Mouse (Mus musculus) cerebellum, adult (tissue): ENCODE results near the gene Cyp46a1.

Source experiments
- ATAC-seq: cut with Nextera tagmentation; 2 replicates; pipeline ENCODE4 v1.9.2; 2017; ENCODE audit warnings: mild to moderate bottlenecking, moderate library complexity, mixed read lengths; ENCODE audit not compliant: insufficient number of reproducible peaks, low FRiP score, low TSS enrichment

Cyp46a1 gene

DNA sequence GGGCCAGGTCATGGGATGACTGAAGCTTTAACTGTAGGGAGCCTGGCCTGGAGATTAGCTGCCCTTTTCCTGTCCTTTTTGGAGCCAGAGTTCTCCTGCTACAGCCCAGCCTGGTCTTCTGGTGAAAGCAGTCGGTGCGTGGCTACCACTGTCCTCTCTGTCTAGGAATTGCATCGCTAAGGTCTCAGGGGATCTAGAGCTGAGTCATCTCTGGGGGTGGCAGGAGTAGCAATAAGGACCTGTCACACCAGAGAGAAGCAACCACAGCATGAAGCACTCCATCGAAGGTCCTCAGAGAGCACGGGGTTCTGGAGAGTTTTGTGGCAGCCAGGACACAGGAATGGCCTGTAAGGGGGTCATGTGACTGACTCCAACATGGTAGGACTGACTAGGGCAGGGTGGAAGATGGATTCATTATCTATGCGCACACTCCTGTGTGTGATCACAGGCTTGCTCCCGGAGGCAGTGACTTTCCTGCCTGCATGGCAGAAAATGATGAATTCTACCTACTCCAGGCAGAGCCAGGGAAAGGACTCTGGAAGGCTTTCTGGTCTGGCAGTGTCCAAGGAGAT lies 23.6 kb upstream of the Cyp46a1 start:
- ATAC-seq: no peak

DNA sequence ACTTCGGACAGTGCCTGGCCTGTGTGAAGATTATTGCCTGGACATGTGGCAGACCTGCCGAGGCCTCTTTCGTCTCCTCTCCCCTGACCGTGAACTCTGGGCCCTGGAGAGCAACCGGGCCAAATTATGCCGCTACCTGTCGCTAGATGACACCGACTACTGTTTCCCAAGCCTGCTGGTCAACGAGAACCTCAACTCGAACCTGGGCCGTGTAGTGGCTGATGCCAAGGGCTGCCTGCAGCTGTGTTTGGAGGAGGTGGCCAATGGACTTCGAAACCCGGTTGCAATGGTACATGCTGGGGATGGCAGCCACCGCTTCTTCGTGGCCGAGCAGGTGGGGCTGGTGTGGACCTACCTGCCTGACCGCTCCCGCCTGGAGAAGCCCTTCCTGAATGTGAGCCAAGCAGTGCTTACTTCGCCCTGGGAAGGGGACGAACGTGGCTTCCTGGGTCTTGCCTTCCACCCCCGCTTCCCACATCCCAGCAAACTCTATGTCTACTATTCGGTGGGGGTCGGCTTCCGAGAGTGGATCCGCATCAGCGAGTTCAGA lies 22.4 kb upstream of the Cyp46a1 start:
- ATAC-seq: no peak

DNA sequence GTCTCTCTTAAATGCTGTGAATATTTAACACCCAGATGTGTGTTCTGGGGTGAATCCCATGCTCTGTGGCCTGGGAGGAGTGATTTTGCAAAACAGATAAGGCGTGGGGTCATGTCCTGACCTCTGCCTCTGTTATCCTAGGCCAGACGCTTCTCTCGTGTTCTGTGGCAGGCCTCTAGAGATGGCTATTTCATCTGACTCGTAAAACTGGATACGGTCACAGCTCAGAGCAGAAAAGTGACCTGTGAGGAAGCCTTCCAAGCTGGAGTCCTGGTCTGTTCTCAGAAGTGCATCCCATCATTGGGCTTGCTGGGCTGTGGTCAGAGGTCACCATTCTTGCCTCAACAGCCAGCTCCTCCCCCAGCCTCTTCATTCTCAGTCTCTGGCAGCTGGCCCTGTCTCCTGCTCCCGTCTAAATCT lies 21.7 kb upstream of the Cyp46a1 start:
- no peak for ATAC-seq

DNA sequence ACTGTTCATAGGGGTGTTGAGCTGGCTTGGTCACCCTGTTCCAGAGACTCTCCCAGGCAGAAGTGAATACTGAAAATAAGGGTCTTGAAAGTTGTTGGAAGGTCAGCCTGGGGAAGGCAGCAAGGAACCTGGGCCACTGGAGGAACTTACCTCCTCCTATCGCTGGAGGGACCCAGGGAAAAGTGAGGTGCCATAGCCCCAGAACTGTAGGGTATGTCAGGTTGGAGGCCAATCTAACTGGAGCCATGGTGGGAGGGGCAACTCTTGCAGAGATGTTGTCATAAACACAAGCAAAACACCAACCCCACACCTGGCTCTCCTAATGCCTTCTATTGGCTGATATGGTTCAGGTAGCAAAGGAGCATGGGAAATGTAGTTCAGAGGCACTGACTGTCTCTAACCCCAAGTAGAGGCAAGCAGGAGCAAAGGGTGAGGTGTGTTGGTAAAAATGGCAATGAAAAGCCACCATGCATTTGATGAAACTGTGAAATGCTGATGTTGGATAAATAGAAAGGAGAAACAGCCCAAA lies 20.9 kb upstream of the Cyp46a1 start:
- ATAC-seq: no peak

DNA sequence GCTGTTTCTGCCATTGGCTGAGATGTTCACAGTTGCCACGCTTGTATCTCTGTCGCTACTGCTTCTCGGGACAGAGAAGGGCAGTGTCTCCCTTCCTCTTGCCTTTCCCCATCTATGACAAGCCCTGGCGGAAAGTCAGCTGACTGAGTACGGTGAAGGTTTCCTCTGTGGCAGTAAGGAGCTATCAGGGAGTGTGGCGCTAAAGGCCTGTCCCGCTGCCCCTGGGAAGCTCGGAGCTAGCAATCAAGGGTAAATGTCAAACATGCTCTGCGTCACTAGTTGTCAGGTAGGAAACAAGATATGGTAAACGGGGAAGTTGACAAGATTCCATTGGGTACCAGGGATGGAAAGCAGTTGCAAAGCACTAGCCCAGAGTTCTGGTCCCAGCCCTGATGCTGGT lies 18.4 kb upstream of the Cyp46a1 start:
- ATAC-seq: no peak

DNA sequence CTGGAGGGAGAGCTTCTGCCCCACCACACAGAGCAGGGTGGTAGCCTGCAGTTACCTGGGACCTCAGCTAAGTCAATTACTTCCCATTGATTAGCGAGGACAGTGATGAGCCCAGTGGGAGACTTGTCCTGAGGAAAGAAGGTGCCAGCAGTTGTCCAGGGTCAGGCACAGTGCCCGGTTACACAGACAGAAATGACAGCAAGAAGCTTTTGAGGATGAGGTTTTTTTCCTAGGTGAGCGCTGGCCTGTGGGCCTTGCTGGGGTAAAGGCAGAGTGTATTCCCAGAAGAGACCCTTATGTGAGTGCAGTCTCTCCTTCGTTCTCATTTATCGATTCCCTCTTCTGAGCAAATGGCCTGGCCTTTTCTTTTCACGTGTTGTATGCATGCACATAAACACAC lies 17.5 kb upstream of the Cyp46a1 start:
- ATAC-seq: no peak

DNA sequence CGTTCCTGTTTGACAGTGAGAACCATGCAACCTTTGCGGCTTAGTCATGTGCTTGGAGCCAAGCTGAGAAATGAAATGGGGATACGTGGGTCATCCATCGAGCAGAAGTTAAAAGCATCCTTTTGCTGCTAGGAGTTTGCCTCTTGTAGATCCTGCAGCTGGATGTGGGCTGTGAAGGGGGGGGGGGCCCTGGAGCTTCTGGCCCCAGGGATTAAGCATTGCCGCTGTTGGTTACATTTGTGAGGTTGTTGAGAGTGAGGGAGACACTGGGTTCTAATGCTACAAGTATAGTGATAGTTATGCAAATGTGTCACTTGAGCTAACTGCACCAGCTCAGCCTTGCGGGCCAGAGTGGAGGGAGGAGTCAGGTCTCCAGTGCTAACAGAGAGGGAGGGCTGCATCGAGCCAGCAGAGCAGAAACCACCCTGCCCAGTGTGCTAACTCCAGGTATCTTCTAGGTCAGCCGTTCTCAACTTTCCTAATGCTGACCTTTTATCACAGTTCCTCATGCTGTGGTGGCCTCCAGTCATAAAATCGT lies 16.9 kb upstream of the Cyp46a1 start:
- no peak for ATAC-seq

DNA sequence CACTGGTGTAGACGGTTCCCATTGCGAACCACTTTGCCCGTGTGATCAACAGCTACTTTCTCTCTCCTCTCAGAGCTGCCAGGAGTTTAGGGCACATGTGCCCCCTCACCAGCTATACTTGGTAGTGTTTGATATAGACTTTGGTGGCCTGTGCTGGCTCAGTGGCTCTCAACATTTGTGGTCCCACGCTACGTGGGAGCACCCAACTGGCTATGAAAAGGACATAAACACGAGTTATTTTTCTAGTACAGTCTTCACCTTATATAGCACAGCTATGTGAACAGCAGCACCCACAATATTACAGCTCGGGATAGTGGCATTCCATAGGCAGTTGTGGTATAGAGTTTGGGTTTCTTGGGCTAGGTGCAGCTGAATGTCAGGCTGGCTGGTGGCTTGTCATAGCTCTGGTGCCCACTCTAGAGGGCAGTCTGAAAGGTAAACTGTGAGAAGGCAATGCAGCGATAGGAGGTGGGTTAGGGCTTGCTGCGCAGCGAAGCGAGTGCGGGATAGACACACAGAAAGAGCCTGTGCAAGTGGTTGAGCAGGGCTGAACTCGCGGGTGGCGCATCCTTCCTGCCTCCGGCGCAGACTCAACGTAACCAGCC lies 16.3 kb upstream of the Cyp46a1 start:
- ATAC-seq: no peak

DNA sequence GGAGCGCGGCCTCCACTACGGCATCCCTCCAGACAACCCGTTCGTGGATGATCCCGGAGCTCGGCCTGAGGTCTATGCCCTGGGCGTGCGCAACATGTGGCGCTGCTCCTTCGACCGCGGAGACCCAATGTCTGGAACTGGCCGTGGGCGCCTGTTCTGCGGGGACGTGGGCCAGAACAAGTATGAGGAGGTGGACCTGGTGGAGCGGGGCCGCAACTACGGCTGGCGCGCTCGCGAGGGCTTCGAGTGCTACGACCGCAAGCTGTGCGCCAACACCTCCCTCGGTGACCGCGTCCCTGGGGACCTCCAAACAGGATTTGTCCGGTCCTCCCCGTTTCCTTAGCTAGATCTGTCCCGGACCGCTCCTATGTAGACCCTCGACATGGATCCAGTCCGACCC lies 15.7 kb upstream of the Cyp46a1 start:
- ATAC-seq: no peak

DNA sequence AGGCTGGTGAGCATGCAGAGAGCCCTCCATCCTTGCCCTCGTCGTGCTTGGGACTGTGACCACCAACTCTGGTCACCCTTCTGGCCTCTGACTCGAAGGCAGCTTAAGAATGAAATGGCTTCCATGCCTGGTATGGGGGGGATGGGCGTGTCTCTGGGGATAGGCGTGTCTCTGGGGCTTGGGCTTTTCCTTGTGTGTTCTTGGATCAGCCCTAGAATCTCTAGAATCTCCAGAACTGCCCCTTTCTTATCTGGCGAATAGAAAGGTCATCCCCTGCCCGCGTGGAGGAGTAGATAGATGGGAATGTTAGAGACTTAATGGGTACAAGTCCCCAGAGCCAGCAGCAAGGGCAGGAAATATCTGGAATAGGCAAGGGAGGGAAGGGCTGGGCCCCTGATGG lies 14.1 kb upstream of the Cyp46a1 start:
- ATAC-seq: no peak

DNA sequence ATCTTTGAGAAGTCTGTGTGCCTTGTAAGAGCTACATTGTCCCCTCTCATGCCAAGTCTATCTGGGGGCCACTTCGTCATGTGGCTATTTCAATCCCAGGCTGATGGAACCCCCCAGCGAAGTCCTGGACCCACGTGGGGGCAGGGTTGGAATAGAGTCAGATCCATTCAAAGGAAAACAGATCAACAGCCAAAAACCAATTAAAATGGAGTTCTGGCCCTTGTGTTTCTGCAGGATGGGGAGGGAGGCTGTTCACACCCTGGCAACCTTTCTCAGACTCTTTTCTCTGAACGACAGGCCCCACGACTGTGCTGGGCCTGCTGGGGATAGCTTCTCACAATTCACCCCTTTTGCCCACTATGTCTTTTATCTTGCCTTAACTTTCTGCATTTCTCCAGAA lies 7.8 kb upstream of the Cyp46a1 start:
- ATAC-seq: no peak

DNA sequence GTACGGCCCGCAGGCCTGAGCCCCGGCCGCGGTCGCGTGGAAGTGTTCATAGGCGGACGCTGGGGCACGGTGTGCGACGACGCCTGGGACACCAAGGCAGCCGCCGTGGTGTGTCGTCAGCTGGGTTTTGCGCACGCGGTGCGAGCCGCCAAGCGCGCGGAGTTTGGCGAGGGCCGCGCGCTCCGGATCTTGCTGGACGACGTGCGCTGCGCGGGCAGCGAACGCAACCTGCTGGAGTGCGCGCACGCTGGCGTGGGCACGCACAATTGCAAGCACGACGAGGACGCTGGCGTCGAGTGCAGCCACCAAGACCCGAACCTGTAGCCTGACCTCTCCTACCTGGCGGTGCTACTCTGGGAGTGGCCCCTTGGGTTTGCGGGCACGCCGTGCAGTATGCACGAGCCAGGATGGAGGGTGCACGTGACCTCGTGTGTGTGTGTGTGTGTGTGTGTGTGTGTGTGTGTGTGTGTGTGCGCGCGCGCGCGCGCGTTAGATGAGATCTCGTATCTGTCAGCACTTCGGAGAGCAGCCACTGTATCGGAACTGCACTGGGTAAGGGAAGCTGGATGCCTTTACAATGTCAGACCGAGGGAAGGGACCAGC lies 6.2 kb upstream of the Cyp46a1 start:
- peak; percentile 29; the same call in 1 of the 2 replicates for ATAC-seq

DNA sequence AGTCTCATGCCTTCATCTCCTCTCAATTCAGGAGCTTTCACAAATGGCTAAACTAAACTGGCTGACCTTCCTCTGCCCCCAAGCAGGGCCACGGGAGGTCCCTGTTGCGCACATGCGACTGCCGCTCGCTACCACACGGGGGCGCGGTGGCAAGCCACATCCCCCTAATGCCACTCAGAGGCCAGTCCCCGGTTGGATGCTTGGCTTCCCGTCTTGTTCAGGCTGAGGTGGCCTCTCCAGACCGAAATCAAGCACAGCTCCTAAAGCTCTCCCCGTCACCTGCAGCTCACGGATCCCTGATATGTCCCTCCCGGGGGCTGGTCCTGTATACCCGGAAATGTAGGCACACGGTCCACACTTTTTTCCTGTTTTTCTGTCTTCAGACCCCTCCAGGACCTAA lies 1.1 kb upstream of the Cyp46a1 start:
- peak; percentile 53 for ATAC-seq

DNA sequence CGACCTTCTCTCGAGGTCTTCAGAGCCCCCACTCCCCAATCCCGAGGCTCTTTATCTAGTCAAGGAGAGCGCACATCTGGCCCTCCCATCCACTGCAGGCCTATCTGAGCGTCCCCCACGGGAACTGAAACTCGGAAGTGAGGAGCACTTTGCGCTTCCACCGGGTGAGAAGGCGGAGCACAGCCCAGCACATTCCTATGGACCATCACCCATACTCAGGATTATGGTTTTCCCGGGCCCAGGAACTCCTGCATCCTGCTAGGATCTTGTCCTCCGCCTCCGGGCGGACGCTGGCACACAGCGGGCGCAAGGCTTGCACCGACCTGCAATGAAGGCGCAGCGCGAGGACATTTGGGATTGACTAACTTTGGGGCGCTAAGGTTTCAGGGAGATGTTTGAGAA lies 699 bp upstream of the Cyp46a1 start:
- ATAC-seq: peak; percentile 16

DNA sequence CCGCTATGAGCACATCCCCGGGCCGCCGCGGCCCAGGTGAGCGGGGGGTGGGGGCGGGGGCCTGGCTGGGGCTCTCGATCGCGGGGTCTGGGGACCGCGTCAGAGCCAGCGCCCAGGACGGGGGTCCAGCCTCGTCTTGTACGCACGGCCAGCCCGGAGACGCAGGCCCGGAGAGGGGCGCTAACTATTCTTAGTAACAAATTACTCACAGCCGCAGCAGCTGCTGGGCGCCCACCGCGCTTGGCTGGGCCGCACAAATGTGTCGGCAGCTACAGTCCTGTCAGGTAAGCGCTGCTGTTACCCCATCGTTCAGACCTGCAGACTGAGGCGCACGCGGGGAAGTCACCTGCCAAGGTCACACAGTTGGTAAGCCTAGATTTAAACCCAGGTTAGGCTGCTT lies 348 bp downstream of the Cyp46a1 start:
- no peak for ATAC-seq

DNA sequence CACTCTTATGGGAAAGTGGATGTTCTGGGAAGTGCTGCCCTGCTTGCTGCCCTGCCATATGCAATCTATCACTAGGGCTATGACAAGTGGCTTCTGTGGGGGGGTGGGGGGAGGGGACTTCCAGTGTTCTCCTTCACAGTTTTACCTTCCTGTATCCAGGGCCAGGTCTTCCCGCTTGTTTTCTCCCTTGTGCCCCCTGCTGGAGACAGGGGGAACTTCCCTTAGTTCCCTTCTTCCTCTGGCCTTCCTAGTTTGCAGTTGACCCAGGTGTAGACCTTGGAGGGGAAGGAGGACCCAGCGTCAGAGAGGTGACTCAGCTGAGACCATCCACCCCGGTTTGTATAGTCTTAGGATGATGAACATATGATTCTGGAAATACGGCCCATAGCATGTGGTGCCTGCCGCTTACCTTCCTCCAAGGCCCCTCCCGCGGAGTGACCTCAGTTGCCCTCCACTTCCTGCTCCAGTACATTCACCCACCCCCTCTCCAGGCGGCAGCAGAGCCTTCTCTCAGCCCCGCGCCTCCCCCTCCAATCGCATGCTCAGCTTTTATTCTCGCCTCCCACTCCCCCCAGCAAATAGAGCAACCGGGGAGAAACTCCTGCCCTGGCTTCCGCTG lies 4.5 kb downstream of the Cyp46a1 start:
- no peak for ATAC-seq

DNA sequence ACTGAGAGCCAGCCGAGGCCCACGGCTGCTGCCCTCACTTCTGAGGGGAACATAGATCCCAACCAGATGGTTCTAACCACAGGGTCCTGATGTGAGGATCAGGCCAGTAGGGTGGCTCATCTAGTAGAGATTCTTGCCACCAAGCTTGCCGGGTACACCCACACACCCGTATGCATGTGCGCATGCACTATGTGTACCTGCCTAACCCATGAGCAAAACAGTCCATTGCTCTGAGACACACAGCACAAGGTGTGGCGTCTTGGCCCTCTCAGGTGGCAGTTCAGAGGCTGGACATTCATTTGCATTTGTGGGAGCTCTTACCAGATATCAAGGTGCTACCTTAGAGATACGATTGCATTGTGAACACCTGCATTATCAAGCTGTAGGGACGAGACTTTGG lies 14.0 kb downstream of the Cyp46a1 start:
- ATAC-seq: no peak

DNA sequence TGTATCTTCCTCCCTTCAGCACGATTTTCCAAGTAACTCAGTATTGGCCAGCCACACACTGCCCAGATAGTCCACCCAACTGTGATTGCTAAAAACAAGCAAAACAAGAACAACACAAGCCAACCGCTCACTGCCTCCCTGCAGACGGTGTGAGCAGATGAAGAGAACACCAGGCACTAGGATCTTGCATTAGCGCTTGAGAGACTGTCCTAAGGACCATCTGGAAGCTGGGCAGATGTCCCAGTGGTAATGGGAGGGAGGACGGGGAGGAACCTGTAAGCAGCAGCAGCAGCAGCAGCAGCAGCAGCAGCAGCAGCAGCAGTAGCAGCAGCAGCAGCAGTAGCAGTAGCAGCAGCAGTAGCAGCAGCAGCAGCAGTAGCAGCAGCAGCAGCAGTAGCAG lies 14.8 kb downstream of the Cyp46a1 start:
- ATAC-seq: no peak

DNA sequence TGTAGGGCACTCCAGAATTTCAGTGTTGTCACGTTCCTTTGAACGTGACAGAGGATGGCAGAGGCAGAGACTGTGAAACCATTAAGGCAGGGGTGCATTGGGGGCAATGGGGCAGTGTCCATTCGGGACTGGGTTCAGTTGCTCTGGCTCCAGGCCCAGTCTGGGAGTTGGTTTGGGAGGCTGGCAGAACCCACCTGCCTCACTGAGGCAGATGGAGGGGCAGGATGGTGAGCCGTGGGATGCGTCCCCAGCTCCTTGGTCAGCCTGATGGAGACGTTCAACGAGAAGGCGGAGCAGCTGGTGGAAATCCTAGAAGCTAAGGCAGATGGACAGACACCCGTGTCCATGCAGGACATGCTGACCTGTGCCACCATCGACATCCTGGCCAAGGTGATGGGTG lies 16.8 kb downstream of the Cyp46a1 start:
- no peak for ATAC-seq

DNA sequence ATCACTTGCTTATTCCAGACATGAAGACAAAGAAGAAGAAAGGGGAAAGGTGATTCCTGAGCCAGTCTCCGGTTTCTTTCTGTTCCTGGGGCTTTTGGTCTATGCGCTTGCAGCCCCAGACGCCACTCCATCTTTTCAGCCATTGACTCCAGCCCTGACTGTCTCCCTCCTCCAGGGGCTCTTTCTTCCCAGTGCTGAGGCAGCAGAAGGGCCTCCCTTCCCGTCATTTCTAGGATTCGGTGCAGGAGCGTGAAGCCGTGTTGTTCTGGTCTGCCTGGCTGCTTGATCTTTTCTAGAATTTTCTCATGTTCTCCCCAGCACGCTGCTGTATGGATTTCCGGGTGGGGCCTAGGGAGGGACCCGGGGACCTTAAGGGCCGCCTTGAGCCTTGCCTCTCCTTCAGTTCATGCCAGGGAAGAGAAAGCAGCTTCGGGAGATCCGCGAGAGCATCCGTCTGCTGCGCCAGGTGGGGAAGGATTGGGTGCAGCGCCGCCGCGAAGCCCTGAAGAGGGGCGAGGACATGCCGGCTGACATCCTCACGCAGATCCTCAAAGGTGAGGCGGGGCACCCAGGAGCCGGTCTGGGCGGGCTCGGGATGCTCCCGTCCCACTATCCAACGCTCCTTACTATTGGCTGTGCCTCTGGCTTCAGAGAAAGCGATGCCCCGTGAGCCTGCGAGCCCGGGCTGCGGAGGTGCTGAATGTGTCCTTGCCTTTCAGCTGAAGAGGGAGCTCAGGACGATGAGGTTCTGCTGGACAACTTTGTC lies 18.4 kb downstream of the Cyp46a1 start:
- no peak for ATAC-seq
